Mouse (Mus musculus): Measurements from ENCODE around the gene P2rx7.
"Not testable (repeated sequence)": the region's sequence is repeated elsewhere in the genome, so short reads cannot be mapped to it uniquely, and the experiment has no call there.

The P2rx7 gene

GRCm38 (mm10) chr5:122647256-122647924 is 3.7 kb downstream of the P2rx7 start:
- DNase-seq: no peak

GRCm38 (mm10) chr5:122647952-122648374 is 4.3 kb downstream of the P2rx7 start:
- DNase-seq: not testable (repeated sequence)

DNA sequence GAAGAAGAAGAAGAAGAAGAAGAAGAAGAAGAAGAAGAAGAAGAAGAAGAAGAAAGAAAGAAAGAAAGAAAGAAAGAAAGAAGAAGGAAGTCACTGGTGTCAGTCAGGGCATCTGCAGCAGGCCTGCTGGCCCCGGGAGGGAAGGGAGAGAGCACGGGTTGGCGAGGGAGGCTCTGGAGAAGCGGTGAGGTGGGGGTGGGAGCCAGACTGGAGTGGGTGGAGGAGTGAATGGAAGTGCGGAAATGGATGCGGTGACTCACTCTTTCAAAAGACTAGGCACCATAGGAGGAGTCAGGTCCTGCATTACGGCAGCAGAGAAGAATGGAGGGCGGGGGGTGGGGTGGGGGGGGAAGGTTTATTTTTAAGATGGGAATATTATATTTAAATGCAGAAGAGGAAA is 5.6 kb downstream of the P2rx7 start:
- DNase-seq: no peak

DNA sequence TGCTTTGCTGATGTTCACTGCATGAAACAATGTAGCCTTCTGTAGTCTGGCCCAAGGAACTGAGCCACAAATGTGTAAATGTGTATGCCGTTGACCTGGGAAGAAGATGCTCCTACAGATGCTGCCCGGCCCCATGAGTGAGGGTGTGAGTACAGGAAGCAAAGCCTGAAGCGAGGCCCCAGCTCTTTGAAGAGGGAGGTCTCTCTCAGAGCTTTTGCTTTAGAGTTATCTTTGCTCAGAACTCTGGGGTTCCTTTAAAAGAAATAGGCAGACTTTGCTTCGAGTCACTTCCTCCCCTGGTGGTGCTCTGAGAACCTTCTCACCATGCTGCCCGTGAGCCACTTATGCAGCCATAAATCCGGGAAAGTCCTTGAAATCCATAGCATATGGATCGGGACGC is 6.4 kb downstream of the P2rx7 start:
- DNase-seq: no peak

DNA sequence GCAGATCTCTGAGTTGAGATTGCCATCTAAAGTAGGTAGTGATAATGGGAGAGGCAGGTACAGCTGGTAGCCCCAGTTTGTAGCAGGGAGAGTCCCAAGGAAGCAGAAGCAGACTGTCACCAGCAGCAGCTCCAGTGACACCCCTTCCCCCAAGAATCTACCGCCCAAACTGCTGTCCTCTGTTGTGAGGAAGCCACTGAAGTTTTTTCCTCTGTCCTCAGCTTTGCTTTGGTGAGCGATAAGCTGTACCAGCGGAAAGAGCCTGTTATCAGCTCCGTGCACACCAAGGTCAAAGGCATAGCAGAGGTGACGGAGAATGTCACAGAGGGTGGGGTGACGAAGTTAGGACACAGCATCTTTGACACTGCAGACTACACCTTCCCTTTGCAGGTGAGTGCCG is 8.8 kb downstream of the P2rx7 start:
- no peak for DNase-seq

GRCm38 (mm10) chr5:122653112-122653445 is 9.4 kb downstream of the P2rx7 start:
- DNase-seq: no peak

GRCm38 (mm10) chr5:122653446-122654267 is 9.9 kb downstream of the P2rx7 start:
- peak; percentile 46 for DNase-seq

- DNase-seq: no peak
Observed at GRCm38 (mm10) chr5:122654268-122654573, 10.5 kb downstream of the P2rx7 start.

GRCm38 (mm10) chr5:122656808-122657207 is 13.1 kb downstream of the P2rx7 start:
- no peak for DNase-seq

GRCm38 (mm10) chr5:122662501-122662900 is 18.8 kb downstream of the P2rx7 start:
- no peak for DNase-seq

GRCm38 (mm10) chr5:122665036-122665435 is 21.3 kb downstream of the P2rx7 start:
- no peak for DNase-seq

DNA sequence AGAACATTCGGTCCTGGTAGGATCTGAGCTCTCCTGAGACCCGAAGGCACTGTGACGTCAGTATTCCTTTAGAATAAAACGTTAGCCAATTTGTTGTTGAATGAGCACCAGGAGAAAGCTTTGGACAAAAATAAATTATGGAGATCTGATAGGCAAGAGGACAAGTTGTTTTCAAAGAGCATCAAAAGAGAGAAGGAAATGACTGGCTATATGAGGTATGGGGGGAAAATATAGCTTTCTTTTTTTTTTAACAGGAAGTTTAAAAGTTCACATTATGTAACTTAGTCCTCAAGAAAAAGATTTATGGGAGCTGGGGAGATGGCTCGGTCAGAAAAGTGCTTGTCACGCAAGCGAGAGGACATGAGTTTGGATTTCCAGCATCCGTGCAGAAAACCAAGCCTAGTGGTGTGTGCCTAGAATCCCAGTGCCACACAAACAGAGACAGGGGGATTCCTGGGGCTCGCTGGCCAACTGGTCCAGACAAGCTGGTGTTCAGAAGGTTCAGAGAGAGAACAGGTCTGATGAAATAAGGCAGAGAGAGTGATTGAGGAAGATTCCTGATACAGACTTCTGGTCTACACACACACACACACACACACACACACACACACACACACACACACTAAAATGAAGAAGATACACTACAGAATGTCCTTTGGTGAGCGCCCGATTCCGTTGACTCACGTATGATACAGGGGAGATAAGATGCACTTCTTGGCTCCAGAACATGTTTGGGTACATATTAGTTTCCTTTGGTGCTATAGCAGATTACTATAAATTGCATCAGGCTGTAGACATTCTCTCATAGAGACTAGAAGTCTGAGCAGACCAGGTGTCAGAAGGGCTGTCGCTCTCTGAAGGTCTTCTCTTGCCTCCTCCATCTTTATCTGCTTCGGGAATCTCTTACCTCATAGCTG is 25.5 kb downstream of the P2rx7 start:
- DNase-seq: no peak

- DNase-seq: not testable (repeated sequence)
Observed at GRCm38 (mm10) chr5:122671641-122672040, 27.9 kb downstream of the P2rx7 start.

DNA sequence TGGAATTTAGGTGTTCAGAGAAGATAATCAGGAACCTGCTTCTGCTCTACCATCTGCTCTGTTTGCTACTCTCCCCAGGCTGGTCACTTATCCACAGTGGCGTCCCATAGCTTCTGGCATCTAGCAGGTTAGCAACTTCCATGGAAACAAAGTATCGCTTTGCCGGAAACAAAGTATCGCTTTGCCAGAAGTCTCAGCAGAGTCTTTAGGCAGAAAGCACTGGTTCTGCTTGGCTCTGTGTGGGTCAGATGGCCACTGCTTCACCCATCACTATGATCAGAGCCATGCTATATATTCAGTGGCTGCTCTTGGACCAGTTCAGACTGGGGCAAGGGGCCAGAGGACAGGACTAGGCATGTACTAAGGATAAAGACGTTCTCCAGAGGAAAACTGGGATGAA is 28.6 kb downstream of the P2rx7 start:
- no peak for DNase-seq

- DNase-seq: no peak
Observed at GRCm38 (mm10) chr5:122676002-122676401, 32.3 kb downstream of the P2rx7 start.

- no peak for DNase-seq
Observed at GRCm38 (mm10) chr5:122677983-122678382, 34.3 kb downstream of the P2rx7 start.

DNA sequence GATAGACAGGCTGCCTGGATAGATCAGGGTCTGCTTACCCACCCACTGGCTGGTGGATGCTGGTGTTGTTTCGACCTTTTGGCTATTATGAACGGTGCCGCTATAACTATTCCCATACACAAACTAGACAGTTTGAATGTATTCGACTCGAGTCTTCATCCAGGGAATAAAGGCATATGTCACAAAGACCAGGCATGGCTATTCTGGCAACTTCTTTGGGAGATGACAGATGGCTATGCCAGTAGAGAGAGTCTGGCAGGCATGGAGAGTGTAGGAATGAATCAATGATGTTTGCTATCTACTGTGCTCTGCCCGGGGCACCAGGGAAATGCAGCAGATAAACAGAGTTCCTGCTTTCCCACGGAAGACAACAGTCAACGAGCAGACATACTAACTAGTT is 36.2 kb downstream of the P2rx7 start:
- DNase-seq: no peak

DNA sequence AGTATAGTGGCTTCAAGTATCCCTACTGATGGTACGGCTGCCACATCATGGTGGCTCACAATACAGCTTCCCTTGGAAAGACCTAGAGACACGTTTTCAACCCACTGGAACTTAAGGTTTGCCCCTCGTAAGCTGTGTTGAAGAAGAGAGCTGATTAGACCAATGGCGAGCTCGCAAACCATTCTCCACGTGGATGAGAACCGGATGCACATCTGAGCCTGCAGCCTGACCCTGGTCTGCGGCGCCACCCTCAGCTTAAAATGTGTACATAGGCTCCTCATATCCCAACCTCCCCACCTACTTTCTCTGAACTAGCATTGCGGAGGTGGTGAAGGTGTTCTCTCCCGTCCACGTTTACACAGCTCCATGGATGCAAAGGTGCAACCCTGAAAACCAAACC is 37.6 kb downstream of the P2rx7 start:
- no peak for DNase-seq

GRCm38 (mm10) chr5:122683926-122684325 is 40.2 kb downstream of the P2rx7 start:
- no peak for DNase-seq

GRCm38 (mm10) chr5:122687391-122687790 is 43.7 kb downstream of the P2rx7 start:
- no peak for DNase-seq

DNA sequence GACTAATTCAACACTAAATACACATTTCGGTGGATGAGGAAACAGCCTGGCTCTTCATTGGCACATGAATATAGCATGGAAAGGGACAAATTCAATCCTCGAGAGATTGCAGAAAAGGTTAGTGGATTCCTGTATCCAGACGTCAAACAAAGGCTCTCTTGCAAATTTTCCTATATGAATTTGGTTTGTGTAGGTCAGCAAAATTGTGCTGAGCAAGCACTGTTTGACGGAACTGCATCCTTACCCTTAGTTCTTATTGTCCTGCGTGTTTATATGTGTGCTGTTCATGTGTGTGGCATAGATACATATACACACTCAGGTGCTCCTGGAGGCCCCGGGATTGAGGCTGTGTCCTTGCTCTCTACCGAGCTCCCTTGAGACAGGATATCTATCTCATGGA is 45.4 kb downstream of the P2rx7 start:
- no peak for DNase-seq

GRCm38 (mm10) chr5:122690486-122690885 is 46.8 kb downstream of the P2rx7 start:
- no peak for DNase-seq

GRCm38 (mm10) chr5:122693431-122694207 is 49.9 kb downstream of the P2rx7 start:
- peak; percentile 36 for DNase-seq

All from kidney, postnatal 10 days (tissue).